Mouse (Mus musculus) limb, embryonic 14.5 days (tissue): ENCODE data around the gene Rab36. TPM values are rescaled to one million over a fixed set of nuclear protein-coding genes. Genes with fewer than 3 reads are reported as not detected.

Experiments used
- ATAC-seq: fragments of 200-750 bp; cut with Nextera tagmentation; 2 replicates; pipeline ENCODE4 v1.8.0; 2017; ENCODE audit warnings: low read depth, moderate number of reproducible peaks, moderate TSS enrichment; ENCODE audit not compliant: low FRiP score
- DNase-seq: peaks from one replicate; pipeline ENCODE4 v3.0.0-alpha.2; 2015; ENCODE audit warnings: low spot score
- H3K27ac ChIP-seq: fragments of 300-500 bp; sonication (generic); replicated peaks from 2 replicates; pipeline ENCODE4 v1.5.1; 2014; ENCODE audit warnings: low read depth, mild to moderate bottlenecking, low read length, moderate library complexity, mixed read lengths
- H3K27me3 ChIP-seq: fragments of 300-500 bp; sonication (generic); 2 replicates; pipeline ENCODE4 v1.6.1; 2014; ENCODE audit warnings: low read length, mixed read lengths; ENCODE audit not compliant: control insufficient read depth, insufficient read depth
- H3K36me3 ChIP-seq: fragments of 300-500 bp; sonication (generic); 2 replicates; pipeline ENCODE4 v1.6.1; 2014; ENCODE audit warnings: mild to moderate bottlenecking, low read length, moderate library complexity, mixed read lengths; ENCODE audit not compliant: control insufficient read depth, insufficient read depth
- H3K4me1 ChIP-seq: fragments of 300-500 bp; sonication (generic); 2 replicates; pipeline ENCODE4 v1.6.1; 2014; ENCODE audit warnings: antibody characterized with exemption, low read length, mixed read lengths; ENCODE audit not compliant: control insufficient read depth, insufficient read depth
- H3K4me2 ChIP-seq: fragments of 300-500 bp; sonication (generic); replicated peaks from 2 replicates; pipeline ENCODE4 v1.6.1; 2014; ENCODE audit warnings: low read depth, mild to moderate bottlenecking, low read length, moderate library complexity; ENCODE audit not compliant: severe bottlenecking
- H3K4me3 ChIP-seq: fragments of 300-500 bp; sonication (generic); replicated peaks from 2 replicates; pipeline ENCODE4 v1.5.1; 2014; ENCODE audit warnings: low read length
- H3K9ac ChIP-seq: fragments of 300-500 bp; sonication (generic); 2 replicates; pipeline ENCODE4 v1.6.1; 2014; ENCODE audit warnings: mild to moderate bottlenecking, low read depth, low read length, moderate library complexity; ENCODE audit not compliant: severe bottlenecking
- H3K9me3 ChIP-seq: fragments of 300-500 bp; sonication (generic); 2 replicates; pipeline ENCODE4 v1.6.1; 2016; ENCODE audit warnings: low read length; ENCODE audit not compliant: control insufficient read depth
- POLR2A ChIP-seq: fragments of 200-500 bp; IDR thresholded peaks from 2 replicates; pipeline ENCODE4 v1.8.0; 2012; ENCODE audit warnings: inconsistent platforms, mild to moderate bottlenecking, moderate library complexity, borderline replicate concordance; ENCODE audit not compliant: insufficient read depth, insufficient read length; ENCODE audit errors: extremely low read depth
- WGBS: fragments of 180-500 bp; shearing (Covaris S2); extraction: QIAGEN DNeasy Blood & Tissue Kit; methylation state at CpG from one replicate; pipeline ENCODE4 v1.1.7; 2014; 5-methylcytosine and 5-hydroxymethylcytosine counted together
- polyA plus RNA-seq, 2 experiments: library from polyadenylated mRNA; depleted of rRNA in 1 of 2; stranded (reverse) in 1 of 2; unstranded in 1 of 2; fragments of >200 nt; fragmentation: Nextera tagmentation in 1 of 2; extraction: Ambion mirVana in 1 of 2; gene quantifications; 2 replicates each; pipeline versions ENCODE4 v1.2.1 to v1.2.3; 2012 to 2014

Gene Rab36
- polyA plus RNA-seq, 2 experiments, result 6.0 to 17.6 TPM

- no peaks in the 10 kb centered on the region for H3K27me3 ChIP-seq
- H3K36me3 ChIP-seq, result no peaks in the 10 kb centered on the region
- H3K4me2 ChIP-seq, result no peak overlapping the region
- DNase-seq (no peak), ATAC-seq (no peak)
- no peaks in the 10 kb centered on the region for H3K9me3 ChIP-seq
- no peak overlapping the region for H3K9ac ChIP-seq
- H3K27ac ChIP-seq, result no peak overlapping the region
- no peak overlapping the region for H3K4me3 ChIP-seq
- no peaks in the 10 kb centered on the region; the same call in 1 of the 2 replicates for H3K4me1 ChIP-seq
- no peak for TF ChIP-seq POLR2A
- 62% methylated on average over 14 of the region's 14 CpGs for WGBS
These were observed 21.4 kb upstream of the Rab36 start for GRCm38 (mm10) chr10:75015465-75015864.

GRCm38 (mm10) chr10:75016481-75016880, 20.4 kb upstream of the Rab36 start:
- Histone ChIP-seq H3K4me3 (no peak overlapping the region), H3K4me1 (no peaks in the 10 kb centered on the region; the same call in 1 of the 2 replicates), H3K9me3 (no peaks in the 10 kb centered on the region), H3K27ac (no peak overlapping the region), H3K9ac (no peak overlapping the region), H3K36me3 (no peaks in the 10 kb centered on the region), H3K27me3 (no peaks in the 10 kb centered on the region), H3K4me2 (no peak overlapping the region)
- no peak for DNase-seq
- no peak for ATAC-seq
- TF ChIP-seq POLR2A, result no peak
- 84% methylated on average over 4 of the region's 4 CpGs for WGBS

- no peak overlapping the region for H3K9ac ChIP-seq
- no peaks in the 10 kb centered on the region for H3K9me3 ChIP-seq
- H3K27ac ChIP-seq, result no peak overlapping the region
- TF ChIP-seq POLR2A, result no peak
- DNase-seq (no peak), ATAC-seq (no peak)
- no peaks in the 10 kb centered on the region for H3K36me3 ChIP-seq
- no peak overlapping the region for H3K4me2 ChIP-seq
- no peaks in the 10 kb centered on the region for H3K27me3 ChIP-seq
- WGBS, result 53% methylated on average over 2 of the region's 2 CpGs
- no peaks in the 10 kb centered on the region; the same call in 1 of the 2 replicates for H3K4me1 ChIP-seq
- no peak overlapping the region for H3K4me3 ChIP-seq
These were observed 16.6 kb upstream of the Rab36 start for GRCm38 (mm10) chr10:75020271-75020670.

GRCm38 (mm10) chr10:75021138-75021537, 15.7 kb upstream of the Rab36 start:
- H3K27ac ChIP-seq, result no peak overlapping the region
- no peak overlapping the region for H3K9ac ChIP-seq
- no peak overlapping the region for H3K4me2 ChIP-seq
- H3K4me3 ChIP-seq, result no peak overlapping the region
- no peaks in the 10 kb centered on the region for H3K4me1 ChIP-seq
- DNase-seq, result peak; percentile 72
- peak; percentile 56; the same call in 1 of the 2 replicates for ATAC-seq
- no peaks in the 10 kb centered on the region for H3K36me3 ChIP-seq
- 15% methylated on average over 6 of the region's 6 CpGs for WGBS
- no peak for TF ChIP-seq POLR2A
- H3K9me3 ChIP-seq, result no peaks in the 10 kb centered on the region
- H3K27me3 ChIP-seq, result no peaks in the 10 kb centered on the region

- Histone ChIP-seq H3K9me3 (no peaks in the 10 kb centered on the region), H3K36me3 (no peaks in the 10 kb centered on the region), H3K4me1 (no peaks in the 10 kb centered on the region), H3K4me2 (no peak overlapping the region), H3K9ac (no peak overlapping the region), H3K27me3 (no peaks in the 10 kb centered on the region), H3K27ac (no peak overlapping the region), H3K4me3 (no peak overlapping the region)
- no peak for DNase-seq
- TF ChIP-seq POLR2A, result no peak
- ATAC-seq, result no peak
- 63% methylated on average over 8 of the region's 8 CpGs for WGBS
These were observed 10.4 kb upstream of the Rab36 start for GRCm38 (mm10) chr10:75026491-75026890.

GRCm38 (mm10) chr10:75028743-75029142, 8.1 kb upstream of the Rab36 start:
- ATAC-seq (no peak), DNase-seq (no peak)
- 87% methylated on average over 8 of the region's 8 CpGs for WGBS
- no peak overlapping the region for H3K4me3 ChIP-seq
- peaks cover 8% of the 10 kb centered on the region; the same call in 1 of the 2 replicates for H3K4me1 ChIP-seq
- no peaks in the 10 kb centered on the region for H3K9me3 ChIP-seq
- no peak overlapping the region for H3K4me2 ChIP-seq
- no peak overlapping the region for H3K27ac ChIP-seq
- H3K36me3 ChIP-seq, result no peaks in the 10 kb centered on the region
- no peaks in the 10 kb centered on the region for H3K27me3 ChIP-seq
- TF ChIP-seq POLR2A, result no peak
- no peak overlapping the region for H3K9ac ChIP-seq
